Mouse (Mus musculus) C2C12 (cell line): ENCODE measurements at regions not wholly inside any gene's neighbourhood (a gene's known extent, or its start where the extent isn't known, plus 50 kb on each side); places are given as distances from the start of the nearest gene placed in this dataset.

Source experiments
- CTCF ChIP-seq: IDR thresholded peaks from one replicate; pipeline ENCODE4 v1.5.1; 2011; ENCODE audit not compliant: control insufficient read depth, insufficient read depth, insufficient read length
- MAX ChIP-seq: IDR thresholded peaks from one replicate; pipeline ENCODE4 v1.6.1; 2011; ENCODE audit warnings: mild to moderate bottlenecking, control low read depth

- no peak for TF ChIP-seq CTCF
- TF ChIP-seq MAX: no peak
Measured at GRCm38 (mm10) chr3:109254957-109255356, 85.5 kb upstream of the Vav3 start.
